In genomic region chr13:60369216-60369615, GRCm38 (mm10) we compare ENCODE assay signal across 23 mouse cellular contexts.
DNase-seq lines count a peak whose midpoint lies in the region; ATAC-seq lines count a peak whose summit lies in the region.
"Had no signal": no experiment of that assay in that cellular context is flagged by ENCODE, and none has a peak within 500 bp of the region (broad histone marks: within the 10 kb centered on the region; RNA-seq: fewer than 3 reads in every experiment).

No protein-coding gene starts in this region.

- H3K4me2 ChIP-seq in limb, embryonic 12.5 days, result no peak overlapping the region
- H3K4me2 ChIP-seq in embryonic facial prominence, embryonic 15.5 days (replicated peaks), result no peak overlapping the region
- H3K4me2 ChIP-seq: embryonic facial prominence, embryonic 12.5 days; liver, embryonic 13.5 days; midbrain, embryonic 13.5 days had no signal

- intact Hi-C loops in gastrocnemius, postnatal 14 days (cut with DNase I; ENCODE audit: low total_unique reads), result no loop called here

- no peaks in the 10 kb centered on the region for H3K27me3 ChIP-seq in limb, embryonic 12.5 days
- H3K27me3 ChIP-seq in limb, embryonic 10.5 days (ENCODE audit: low read depth, poor library complexity, severe bottlenecking), result no peaks in the 10 kb centered on the region
- H3K27me3 ChIP-seq in embryonic facial prominence, embryonic 15.5 days, result no peaks in the 10 kb centered on the region
- H3K27me3 ChIP-seq: embryonic facial prominence, embryonic 12.5 days; liver, embryonic 13.5 days; megakaryocyte, embryonic 14.5 days; midbrain, embryonic 13.5 days had no signal

- no peaks in the 10 kb centered on the region for H3K36me3 ChIP-seq in limb, embryonic 12.5 days
- no peaks in the 10 kb centered on the region for H3K36me3 ChIP-seq in limb, embryonic 10.5 days
- H3K36me3 ChIP-seq in embryonic facial prominence, embryonic 15.5 days, result no peaks in the 10 kb centered on the region
- H3K36me3 ChIP-seq: embryonic facial prominence, embryonic 12.5 days; heart, embryonic 10.5 days; hindbrain, embryonic 10.5 days; liver, embryonic 13.5 days; midbrain, embryonic 13.5 days had no signal

- H3K4me3 ChIP-seq in limb, embryonic 12.5 days (replicated peaks), result no peak overlapping the region
- no peak overlapping the region for H3K4me3 ChIP-seq in limb, embryonic 10.5 days
- H3K4me3 ChIP-seq in embryonic facial prominence, embryonic 15.5 days (replicated peaks), result no peak overlapping the region
- H3K4me3 ChIP-seq: embryonic facial prominence, embryonic 12.5 days; heart, embryonic 10.5 days; hindbrain, embryonic 10.5 days; liver, embryonic 13.5 days; megakaryocyte, embryonic 14.5 days; midbrain, embryonic 13.5 days had no signal

- peak overlapping the region; percentile 35; the same call in 1 of the 2 replicates for H3K27ac ChIP-seq in limb, embryonic 12.5 days
- H3K27ac ChIP-seq in limb, embryonic 10.5 days, result no peak overlapping the region
- H3K27ac ChIP-seq in embryonic facial prominence, embryonic 15.5 days (replicated peaks), result peak overlapping the region; percentile 63
- H3K27ac ChIP-seq: embryonic facial prominence, embryonic 12.5 days; heart, embryonic 10.5 days; hindbrain, embryonic 10.5 days; liver, embryonic 13.5 days; midbrain, embryonic 13.5 days; stomach, postnatal 0 days had no signal

- 69% methylated on average over 4 of the region's 4 CpGs for WGBS in limb, embryonic 12.5 days
- 85% methylated on average over 4 of the region's 4 CpGs for WGBS in limb, embryonic 10.5 days
- 28% methylated on average over 4 of the region's 4 CpGs for WGBS in embryonic facial prominence, embryonic 15.5 days

- no peaks in the 10 kb centered on the region for H3K9me3 ChIP-seq in limb, embryonic 12.5 days
- no peaks in the 10 kb centered on the region for H3K9me3 ChIP-seq in limb, embryonic 10.5 days (replicated peaks)
- no peaks in the 10 kb centered on the region for H3K9me3 ChIP-seq in embryonic facial prominence, embryonic 15.5 days (replicated peaks)
- H3K9me3 ChIP-seq: embryonic facial prominence, embryonic 12.5 days; heart, embryonic 10.5 days; hindbrain, embryonic 10.5 days; liver, embryonic 13.5 days; midbrain, embryonic 13.5 days had no signal

- DNase-seq in cerebellum, postnatal 14 days, result peak; percentile 5 to 10
- no peak for DNase-seq in cerebellum, adult 11-12 months
- no peak for DNase-seq in limb, embryonic 10.5 days (ENCODE audit: low spot score)
- DNase-seq in frontal cortex, adult 2 months (ENCODE audit: extremely low spot score in 1 of 2, low spot score in 1 of 2), result no peak
- no peak for DNase-seq in gastrocnemius, postnatal 14 days
- DNase-seq: adrenal gland, adult 8-10 months; cerebellum, adult 2 months; kidney, postnatal 4 days; liver, embryonic 13.5 days; lung, adult 2 months; lung, postnatal 36 days; thymus, adult 2 months; thymus, postnatal 4 days had no signal

- H3K4me1 ChIP-seq in limb, embryonic 12.5 days (replicated peaks), result peaks cover 46% of the 10 kb centered on the region
- H3K4me1 ChIP-seq in limb, embryonic 10.5 days, result peaks cover 51% of the 10 kb centered on the region
- peaks cover 48% of the 10 kb centered on the region for H3K4me1 ChIP-seq in embryonic facial prominence, embryonic 15.5 days
- H3K4me1 ChIP-seq: heart, embryonic 10.5 days; liver, embryonic 13.5 days; megakaryocyte, embryonic 14.5 days; midbrain, embryonic 13.5 days had no signal

- no peak overlapping the region for H3K9ac ChIP-seq in limb, embryonic 12.5 days (replicated peaks)
- H3K9ac ChIP-seq in embryonic facial prominence, embryonic 15.5 days, result no peak overlapping the region
- H3K9ac ChIP-seq: embryonic facial prominence, embryonic 12.5 days; liver, embryonic 13.5 days; midbrain, embryonic 13.5 days had no signal

- no peak for ATAC-seq in limb, embryonic 12.5 days (ENCODE audit: insufficient number of reproducible peaks, insufficient read depth, low FRiP score, low TSS enrichment, low read depth)
- ATAC-seq in embryonic facial prominence, embryonic 15.5 days (ENCODE audit: insufficient number of reproducible peaks, low FRiP score, low TSS enrichment, low read depth), result no peak
- ATAC-seq: activated CD4-positive, CD25-positive, alpha-beta regulatory T cell, adult 4 months; intestine, postnatal 0 days; midbrain, embryonic 13.5 days had no signal

Comparison
In these comparisons a context has a peak if more than half of its experiments do, and no peak if none do; other contexts are left out.
1. DNase-seq: peak in cerebellum, postnatal 14 days (2 of 2); none in cerebellum, adult 11-12 months (single experiment), limb, embryonic 10.5 days (single experiment), frontal cortex, adult 2 months (0 of 2) and gastrocnemius, postnatal 14 days (single experiment).